Mouse (Mus musculus) spleen, adult 2 months (tissue): ENCODE measurements around the gene Suclg1.

Experiments
- CTCF ChIP-seq: fragments of 200-500 bp; IDR thresholded peaks from 2 replicates; pipeline ENCODE4 v1.5.1; 2011; ENCODE audit warnings: mild to moderate bottlenecking, inconsistent platforms; ENCODE audit not compliant: insufficient read depth, insufficient read length, insufficient replicate concordance; ENCODE audit errors: extremely low read depth
- POLR2A ChIP-seq: fragments of 200-500 bp; IDR thresholded peaks from 2 replicates; pipeline ENCODE4 v1.6.1; 2011; ENCODE audit warnings: low read depth, low read length, inconsistent platforms

DNA sequence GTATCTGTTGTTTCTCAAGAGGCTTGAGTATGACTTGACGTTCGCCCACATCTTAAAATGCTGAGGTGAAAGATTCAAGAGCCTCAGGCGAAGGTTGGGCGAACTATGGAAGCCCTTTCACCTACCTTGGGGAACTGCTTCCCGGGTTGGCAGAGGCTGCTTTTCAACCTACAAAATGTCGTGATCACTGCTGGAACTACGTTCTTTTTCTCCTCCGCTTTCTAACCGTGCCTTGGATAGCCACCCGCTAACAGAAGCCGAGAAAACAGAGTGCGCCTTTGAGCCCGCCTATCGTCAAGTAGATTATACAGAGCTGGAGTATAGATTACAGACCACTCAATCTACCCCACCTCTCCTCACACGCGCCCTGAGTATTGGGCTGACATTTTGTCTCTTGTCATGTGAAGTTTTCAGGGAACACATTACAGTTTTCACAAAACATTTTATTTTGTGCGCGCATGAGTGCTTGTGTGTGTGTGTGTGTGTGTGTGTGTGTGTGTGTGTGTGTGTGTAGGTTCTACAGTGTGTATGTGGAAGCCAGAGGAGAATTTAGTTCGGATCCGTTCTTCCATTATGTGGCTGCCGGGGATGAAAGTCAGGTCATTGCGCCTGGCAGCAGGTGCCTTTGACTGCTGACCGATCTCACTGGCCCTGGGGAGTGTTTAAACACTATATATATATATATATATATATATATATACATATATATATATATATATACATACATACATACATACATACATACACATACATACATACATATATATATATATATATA, 26.0 kb upstream of the Suclg1 start:
- TF ChIP-seq CTCF (no peak), POLR2A (no peak)
